Mouse (Mus musculus) heart, embryonic 15.5 days (tissue): Measurements from ENCODE around the gene Neurl4. TPM values are rescaled to one million over a fixed set of nuclear protein-coding genes. Genes with fewer than 3 reads are reported as not detected.

Source experiments
- ATAC-seq: fragments of 200-750 bp; cut with Nextera tagmentation; replicated peaks from 2 replicates; pipeline ENCODE4 v1.8.0; 2017; ENCODE audit warnings: low read depth, moderate TSS enrichment; ENCODE audit not compliant: insufficient number of reproducible peaks, insufficient read depth, low FRiP score
- H3K27ac ChIP-seq: fragments of 300-500 bp; sonication (generic); 2 replicates; pipeline ENCODE4 v1.5.1; 2015; ENCODE audit warnings: mild to moderate bottlenecking, inconsistent platforms
- H3K27me3 ChIP-seq: fragments of 300-500 bp; sonication (generic); 2 replicates; pipeline ENCODE4 v1.6.1; 2015; ENCODE audit warnings: inconsistent platforms
- H3K36me3 ChIP-seq: fragments of 300-500 bp; sonication (generic); 2 replicates; pipeline ENCODE4 v1.6.1; 2015; ENCODE audit warnings: mild to moderate bottlenecking, inconsistent platforms
- H3K4me1 ChIP-seq: fragments of 300-500 bp; sonication (generic); replicated peaks from 2 replicates; pipeline ENCODE4 v1.6.1; 2015; ENCODE audit warnings: inconsistent platforms
- H3K4me2 ChIP-seq: fragments of 300-500 bp; sonication (generic); 2 replicates; pipeline ENCODE4 v1.6.1; 2015; ENCODE audit warnings: inconsistent platforms, mild to moderate bottlenecking, moderate library complexity
- H3K4me3 ChIP-seq: fragments of 300-500 bp; sonication (generic); 2 replicates; pipeline ENCODE4 v1.5.1; 2015; ENCODE audit warnings: mild to moderate bottlenecking, inconsistent platforms
- H3K9ac ChIP-seq: fragments of 300-500 bp; sonication (generic); 2 replicates; pipeline ENCODE4 v1.6.1; 2015; ENCODE audit warnings: mild to moderate bottlenecking, inconsistent platforms
- H3K9me3 ChIP-seq: fragments of 300-500 bp; sonication (generic); replicated peaks from 2 replicates; pipeline ENCODE4 v1.6.1; 2016; ENCODE audit warnings: inconsistent platforms
- WGBS: fragments of 180-500 bp; shearing (Covaris S2); methylation state at CpG from one replicate; pipeline ENCODE4 v1.1.7; 2015; ENCODE audit warnings: mixed read lengths; 5-methylcytosine and 5-hydroxymethylcytosine counted together
- polyA plus RNA-seq: library from polyadenylated mRNA; unstranded; fragments of >200 nt; fragmentation: Nextera tagmentation; extraction: Ambion mirVana; gene quantifications from 2 replicates; pipeline ENCODE4 v1.2.1, GENCODE M21; 2015

Neurl4 gene
- polyA plus RNA-seq, 1 experiment from 2014 or later: 5.2 TPM

- no peak overlapping the region for H3K4me3 ChIP-seq
- whole genome bisulfite sequencing: 83% methylated on average over 7 of the region's 7 CpGs
Measured at GRCm38 (mm10) chr11:69871822-69872221, 29.1 kb upstream of the Neurl4 start.

DNA sequence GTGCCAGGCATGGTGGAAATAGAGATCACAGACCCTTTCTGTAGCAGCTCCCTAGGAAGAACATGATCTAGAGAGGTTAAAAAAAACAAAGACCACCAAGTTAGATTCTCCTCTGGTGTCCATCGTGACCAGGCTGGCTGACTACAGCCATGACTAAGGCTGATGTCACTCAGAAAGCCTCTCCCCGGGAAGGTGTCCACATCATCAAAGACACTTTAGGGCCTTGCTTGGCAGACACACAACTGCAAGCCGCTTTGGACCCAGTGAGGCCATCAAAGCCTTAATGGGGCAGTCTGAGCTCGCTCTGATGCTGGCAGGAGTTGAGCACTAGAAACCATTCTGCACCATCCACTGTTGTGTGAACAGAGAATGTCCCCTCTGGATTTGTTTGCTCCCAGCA is 28.4 kb upstream of the Neurl4 start:
- Histone ChIP-seq H3K9me3 (no peaks in the 10 kb centered on the region), H3K9ac (no peak overlapping the region), H3K27ac (no peak overlapping the region), H3K4me2 (no peak overlapping the region), H3K36me3 (no peaks in the 10 kb centered on the region), H3K4me1 (peaks cover 19% of the 10 kb centered on the region), H3K4me3 (no peak overlapping the region), H3K27me3 (no peaks in the 10 kb centered on the region)
- 79% methylated on average over 4 of the region's 4 CpGs for WGBS
- ATAC-seq: no peak

More at GRCm38 (mm10) chr11:69871822-69872221, 29.1 kb upstream of the Neurl4 start:
- ATAC-seq: no peak
- Histone ChIP-seq H3K27me3 (no peaks in the 10 kb centered on the region), H3K27ac (no peak overlapping the region), H3K9me3 (no peaks in the 10 kb centered on the region), H3K9ac (no peak overlapping the region), H3K4me1 (peaks cover 13% of the 10 kb centered on the region), H3K4me2 (no peak overlapping the region), H3K36me3 (no peaks in the 10 kb centered on the region)

DNA sequence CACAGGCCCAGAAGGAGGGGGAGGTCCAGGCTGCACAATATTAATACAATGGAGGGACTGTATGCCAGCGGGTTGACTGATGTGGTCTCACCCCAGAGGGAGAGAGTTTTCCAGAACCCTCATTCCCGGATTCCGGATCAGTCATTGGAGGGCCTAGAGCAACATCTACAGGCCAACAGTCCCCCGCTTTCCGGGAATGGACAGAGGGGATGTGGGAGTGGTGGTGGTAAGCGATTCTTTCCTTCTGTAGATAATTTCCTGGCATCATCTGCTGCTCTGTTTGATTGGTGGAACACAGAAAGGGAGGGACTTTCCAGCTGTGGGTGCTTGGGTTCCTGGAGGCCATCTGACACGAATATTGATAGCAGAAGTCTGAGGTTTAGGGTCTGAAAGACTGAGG is 24.7 kb upstream of the Neurl4 start:
- Histone ChIP-seq H3K36me3 (no peaks in the 10 kb centered on the region), H3K4me1 (peaks cover 37% of the 10 kb centered on the region), H3K4me3 (no peak overlapping the region), H3K4me2 (peak overlapping the region; percentile 53; the same call in 1 of the 2 replicates), H3K9me3 (no peaks in the 10 kb centered on the region), H3K27me3 (no peaks in the 10 kb centered on the region), H3K9ac (no peak overlapping the region), H3K27ac (peak overlapping the region; percentile 66)
- 45% methylated on average over 7 of the region's 7 CpGs for WGBS
- peak; percentile 36; the same call in 1 of the 2 replicates for ATAC-seq

- peak overlapping the region; percentile 53 for H3K4me2 ChIP-seq
- peak overlapping the region; percentile 18 for H3K4me3 ChIP-seq
- H3K27ac ChIP-seq: peak overlapping the region; percentile 66
- 0 out of 2 replicates have a peak overlapping the region, but pooled peaks have one; percentile 3 for H3K9ac ChIP-seq
- peaks cover 42% of the 10 kb centered on the region for H3K4me1 ChIP-seq
- peak; percentile 11; the same call in 1 of the 2 replicates for ATAC-seq
- no peaks in the 10 kb centered on the region for H3K27me3 ChIP-seq
- WGBS: 3% methylated on average over 12 of the region's 12 CpGs
- no peaks in the 10 kb centered on the region for H3K36me3 ChIP-seq
- H3K9me3 ChIP-seq: no peaks in the 10 kb centered on the region
Measured at GRCm38 (mm10) chr11:69876867-69877266, 24.0 kb upstream of the Neurl4 start.

DNA sequence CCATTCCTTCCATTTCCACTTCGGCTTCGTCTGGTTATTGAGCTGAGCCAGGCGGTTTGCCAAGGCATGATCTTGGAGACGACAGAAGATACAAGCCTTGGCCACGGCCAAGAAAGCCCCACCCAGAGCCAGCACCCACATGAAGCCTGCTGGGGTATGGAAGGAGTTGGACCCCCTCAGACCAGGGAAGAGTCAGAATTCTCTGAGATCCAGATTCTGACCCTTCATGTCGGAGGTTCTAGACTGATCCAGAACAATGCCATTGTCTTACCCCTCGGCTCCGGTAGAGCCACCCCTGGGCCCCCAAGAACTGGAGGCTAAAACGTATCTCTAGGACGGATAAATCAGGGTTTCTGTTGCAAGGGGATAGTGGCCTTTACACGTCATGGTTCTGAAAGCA is 23.0 kb upstream of the Neurl4 start, which contains the start of gene Tmem95:
Gene Tmem95, minus strand, starts transcription at position 141 of the 400 bp plus-strand sequence.
- H3K4me2 ChIP-seq: peak within 1 kb of the TSS; percentile 53
- 0 out of 2 replicates have a peak within 1 kb of the TSS, but pooled peaks have one; percentile 3 for H3K9ac ChIP-seq
- H3K4me1 ChIP-seq: peaks cover 46% of the 10 kb centered on the region
- H3K4me3 ChIP-seq: peak within 1 kb of the TSS; percentile 64
- peak within 1 kb of the TSS; percentile 66; the same call in 1 of the 2 replicates for H3K27ac ChIP-seq
- no peaks in the 10 kb centered on the region; the same call in 1 of the 2 replicates for H3K27me3 ChIP-seq
- WGBS: 79% methylated on average over 11 of the region's 11 CpGs
- no peaks in the 10 kb centered on the region for H3K9me3 ChIP-seq
- no peaks in the 10 kb centered on the region for H3K36me3 ChIP-seq
- no peak for ATAC-seq

DNA sequence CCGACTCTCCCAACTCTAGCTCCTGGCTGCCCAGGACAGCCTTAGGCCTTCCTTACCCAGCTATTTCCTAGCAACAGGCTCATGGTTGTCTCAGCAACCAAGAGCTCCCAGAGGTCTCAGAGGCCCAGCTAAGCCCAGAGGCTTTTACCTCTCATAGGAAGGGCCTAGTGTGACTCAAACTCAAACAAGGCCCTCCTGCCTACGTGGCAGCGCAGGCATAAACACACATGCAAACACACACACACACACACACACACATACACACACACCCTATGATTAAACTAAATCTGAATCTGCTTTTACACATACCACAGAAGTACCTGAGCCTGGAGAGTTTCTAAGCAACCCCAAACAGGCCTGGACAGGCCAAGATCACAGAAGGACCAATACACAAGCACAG is 22.5 kb upstream of the Neurl4 start:
- H3K4me1 ChIP-seq: peaks cover 46% of the 10 kb centered on the region
- ATAC-seq: no peak
- H3K9ac ChIP-seq: no peak overlapping the region
- H3K27me3 ChIP-seq: no peaks in the 10 kb centered on the region; the same call in 1 of the 2 replicates
- H3K27ac ChIP-seq: no peak overlapping the region
- H3K4me3 ChIP-seq: no peak overlapping the region
- no peaks in the 10 kb centered on the region for H3K36me3 ChIP-seq
- no peak overlapping the region for H3K4me2 ChIP-seq
- WGBS: 87% methylated on average over 3 of the region's 3 CpGs
- no peaks in the 10 kb centered on the region for H3K9me3 ChIP-seq

GRCm38 (mm10) chr11:69878952-69879351 is 21.9 kb upstream of the Neurl4 start:
- WGBS: 83% methylated on average over 6 of the region's 6 CpGs
- Histone ChIP-seq H3K9ac (no peak overlapping the region), H3K4me2 (peak overlapping the region; percentile 80), H3K4me3 (peak overlapping the region; percentile 64), H3K4me1 (peaks cover 46% of the 10 kb centered on the region), H3K27me3 (no peaks in the 10 kb centered on the region; the same call in 1 of the 2 replicates), H3K9me3 (no peaks in the 10 kb centered on the region), H3K36me3 (no peaks in the 10 kb centered on the region), H3K27ac (no peak overlapping the region)
- no peak for ATAC-seq

DNA sequence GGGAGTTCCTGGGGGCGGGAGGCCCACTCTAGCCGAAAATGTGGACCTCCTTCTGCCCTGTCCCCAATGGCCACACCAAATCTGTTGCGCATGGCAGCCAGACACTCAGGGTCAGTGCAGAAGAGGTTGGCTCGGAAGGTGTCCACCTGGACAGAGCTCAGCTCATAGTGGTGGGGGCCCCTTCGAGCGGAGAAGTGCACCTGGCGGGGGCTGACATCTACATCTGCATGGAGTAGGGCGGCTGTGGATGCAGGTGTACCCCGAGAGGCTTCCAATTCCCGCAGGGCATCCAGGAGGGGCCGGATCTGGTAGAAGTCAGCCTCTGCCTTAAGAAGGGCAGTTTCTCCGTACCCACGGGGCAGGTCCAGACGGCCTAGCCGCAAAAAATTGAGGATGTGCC is 21.2 kb upstream of the Neurl4 start:
- peaks cover 52% of the 10 kb centered on the region for H3K4me1 ChIP-seq
- WGBS: 49% methylated on average over 15 of the region's 15 CpGs
- peak overlapping the region; percentile 74 for H3K9ac ChIP-seq

DNA sequence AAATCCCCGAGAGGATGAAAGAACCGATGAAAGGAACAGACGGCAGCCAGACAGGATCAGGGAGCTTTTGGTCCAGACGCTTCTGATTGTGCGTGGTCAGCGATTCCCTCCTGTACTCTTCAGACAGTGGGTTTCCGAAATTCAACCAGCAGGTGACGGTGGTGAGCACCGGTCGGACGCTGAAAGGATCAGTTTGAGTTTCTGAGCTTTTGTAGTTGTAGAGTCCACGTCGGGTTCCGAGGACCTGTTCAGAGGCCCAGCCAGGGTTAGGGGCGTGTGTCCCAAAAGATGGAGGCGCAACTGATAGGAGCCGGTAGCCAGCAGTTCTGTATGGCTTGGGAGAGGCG is 20.4 kb upstream of the Neurl4 start:
- no peaks in the 10 kb centered on the region for H3K36me3 ChIP-seq
- H3K9me3 ChIP-seq: no peaks in the 10 kb centered on the region
- peak overlapping the region; percentile 64 for H3K4me3 ChIP-seq
- peak overlapping the region; percentile 80 for H3K4me2 ChIP-seq
- under 1% methylated on average over 18 of the region's 18 CpGs for WGBS
- H3K27me3 ChIP-seq: no peaks in the 10 kb centered on the region; the same call in 1 of the 2 replicates
- H3K4me1 ChIP-seq: peaks cover 52% of the 10 kb centered on the region
- H3K27ac ChIP-seq: peak overlapping the region; percentile 92
- ATAC-seq: peak; percentile 37
- H3K9ac ChIP-seq: peak overlapping the region; percentile 74

More for the DNA sequence above, 21.2 kb upstream of the Neurl4 start:
- Histone ChIP-seq H3K36me3 (no peaks in the 10 kb centered on the region), H3K27me3 (no peaks in the 10 kb centered on the region; the same call in 1 of the 2 replicates), H3K9me3 (no peaks in the 10 kb centered on the region), H3K27ac (no peak overlapping the region), H3K4me2 (peak overlapping the region; percentile 80), H3K4me3 (peak overlapping the region; percentile 64)
- no peak for ATAC-seq

- ATAC-seq: peak; percentile 90
- Histone ChIP-seq H3K27ac (peak within 1 kb of the TSS; percentile 92), H3K4me2 (peak within 1 kb of the TSS; percentile 80), H3K9me3 (no peaks in the 10 kb centered on the region), H3K4me1 (peaks cover 47% of the 10 kb centered on the region), H3K4me3 (peak within 1 kb of the TSS; percentile 64), H3K36me3 (no peaks in the 10 kb centered on the region), H3K27me3 (no peaks in the 10 kb centered on the region; the same call in 1 of the 2 replicates), H3K9ac (peak within 1 kb of the TSS; percentile 74)
- WGBS: under 1% methylated on average over 46 of the region's 46 CpGs
Measured at GRCm38 (mm10) chr11:69880853-69881603, 19.8 kb upstream of the Neurl4 start, which contains the start of gene Kctd11. Kctd11 (minus strand) TSS chr11:69881406.

- WGBS: 62% methylated on average over 21 of the region's 21 CpGs
- Histone ChIP-seq H3K9ac (peak overlapping the region; percentile 74), H3K27me3 (no peaks in the 10 kb centered on the region; the same call in 1 of the 2 replicates), H3K27ac (peak overlapping the region; percentile 92), H3K36me3 (no peaks in the 10 kb centered on the region), H3K9me3 (no peaks in the 10 kb centered on the region), H3K4me1 (peaks cover 40% of the 10 kb centered on the region), H3K4me3 (peak overlapping the region; percentile 64), H3K4me2 (peak overlapping the region; percentile 80)
- ATAC-seq: no peak
Measured at GRCm38 (mm10) chr11:69881787-69882670, 18.8 kb upstream of the Neurl4 start.
